ENCODE assay signal across 8 mouse cellular contexts in genomic region chr17:67996097-67996768, GRCm38 (mm10). TPM values are rescaled to one million over a fixed set of nuclear protein-coding genes. Genes with fewer than 3 reads are reported as not detected.
DNase-seq lines count a peak whose midpoint lies in the region; ATAC-seq and TF ChIP-seq lines count a peak whose summit lies in the region.
"Had no signal": no experiment of that assay in that cellular context is flagged by ENCODE, and none has a peak within 500 bp of the region (broad histone marks: within the 10 kb centered on the region; RNA-seq: fewer than 3 reads in every experiment).

No protein-coding gene starts in this region.

- H3K4me1 ChIP-seq in ES-Bruce4 (ENCODE audit: control insufficient read depth, insufficient read depth, low read length) = peaks cover 4% of the 10 kb centered on the region
- peaks cover 47% of the 10 kb centered on the region for H3K4me1 ChIP-seq in limb, embryonic 12.5 days (replicated peaks)

- TF ChIP-seq EP300 in ES-Bruce4 (IDR thresholded peaks at IDR 0.05; ENCODE audit: insufficient read depth, low read depth, low read length) = no peak

- H3K9ac ChIP-seq in ES-Bruce4 (ENCODE audit: low read depth, poor library complexity, severe bottlenecking) = no peak overlapping the region
- no peak overlapping the region for H3K9ac ChIP-seq in limb, embryonic 12.5 days (replicated peaks)

- H3K27ac ChIP-seq in ES-Bruce4 (ENCODE audit: insufficient read depth, low read length) = peak overlapping the region; percentile 69; the same call in 1 of the 2 replicates
- H3K27ac ChIP-seq in limb, embryonic 12.5 days = 0 out of 2 replicates have a peak overlapping the region, but pooled peaks have one; percentile 25

- peak; percentile 59 for DNase-seq in 3134 (ENCODE audit: extremely low read depth, insufficient read length, low spot score)
- DNase-seq in gastrocnemius, postnatal 25 days = peak; percentile 13
- DNase-seq in retina, embryonic 14.5 days (ENCODE audit: low spot score) = no peak
- DNase-seq in cerebellum, adult 11 months = no peak
- no peak for DNase-seq in right cerebral cortex, postnatal 10 days (ENCODE audit: low spot score in 2 of 2)
- DNase-seq: cerebellum, adult 2 months had no signal

- peak overlapping the region; percentile 38 for H3K4me2 ChIP-seq in limb, embryonic 12.5 days

- no peak for TF ChIP-seq CTCF in ES-Bruce4 (IDR thresholded peaks at IDR 0.05; ENCODE audit: low read depth, low read length)

- H3K36me3 ChIP-seq in ES-Bruce4 (ENCODE audit: control insufficient read depth, insufficient read depth, low read length, poor library complexity, severe bottlenecking) = no peaks in the 10 kb centered on the region
- no peaks in the 10 kb centered on the region for H3K36me3 ChIP-seq in limb, embryonic 12.5 days

- no peak for TF ChIP-seq POLR2A in ES-Bruce4 (IDR thresholded peaks at IDR 0.05; ENCODE audit: insufficient read depth, low read length)

- ATAC-seq in limb, embryonic 12.5 days (ENCODE audit: insufficient number of reproducible peaks, insufficient read depth, low FRiP score, low TSS enrichment, low read depth) = peak; percentile 49; the same call in 1 of the 2 replicates

- H3K27me3 ChIP-seq in ES-Bruce4 (ENCODE audit: control insufficient read depth, insufficient read depth, low read length, poor library complexity, severe bottlenecking) = no peaks in the 10 kb centered on the region
- H3K27me3 ChIP-seq in limb, embryonic 12.5 days = no peaks in the 10 kb centered on the region

- no peak overlapping the region for H3K4me3 ChIP-seq in ES-Bruce4 (ENCODE audit: low read depth, low read length)
- H3K4me3 ChIP-seq in limb, embryonic 12.5 days (replicated peaks) = no peak overlapping the region

- no peaks in the 10 kb centered on the region for H3K9me3 ChIP-seq in ES-Bruce4 (replicated peaks; ENCODE audit: control insufficient read depth, insufficient read depth, low read length, poor library complexity, severe bottlenecking)
- no peaks in the 10 kb centered on the region for H3K9me3 ChIP-seq in limb, embryonic 12.5 days

- 11% methylated on average over 14 of the region's 14 CpGs for WGBS in limb, embryonic 12.5 days

RNA-seq across cellular contexts. Expression of gene Arhgap28, which starts 7.7 kb away (rescaled TPM):
- 15.3 and 15.5 TPM in 2 replicates for polyA plus RNA-seq in ES-Bruce4 (2011; ENCODE audit: insufficient read depth, insufficient read length, low read depth, missing spikeins)
- 1 to 10 TPM; 1.1 to 1.6 TPM for total RNA-seq in gastrocnemius, postnatal 25 days (2021)
- 67.0 and 70.5 TPM in 2 replicates for polyA plus RNA-seq in limb, embryonic 12.5 days (2016; fragmentation: Nextera tagmentation; extraction: Ambion mirVana)

Comparison
In these comparisons a context has a peak if more than half of its experiments do, and no peak if none do; other contexts are left out.
1. DNase-seq: peak in 3134 (single experiment) and gastrocnemius, postnatal 25 days (single experiment); none in retina, embryonic 14.5 days (single experiment), cerebellum, adult 11 months (single experiment) and right cerebral cortex, postnatal 10 days (0 of 2).